Mouse (Mus musculus): ENCODE results near the gene Slc39a10. TPM values are rescaled to one million over a fixed set of nuclear protein-coding genes. Genes with fewer than 3 reads are reported as not detected.

The Slc39a10 gene
- polyA plus RNA-seq, 1 experiment = not detected

DNA sequence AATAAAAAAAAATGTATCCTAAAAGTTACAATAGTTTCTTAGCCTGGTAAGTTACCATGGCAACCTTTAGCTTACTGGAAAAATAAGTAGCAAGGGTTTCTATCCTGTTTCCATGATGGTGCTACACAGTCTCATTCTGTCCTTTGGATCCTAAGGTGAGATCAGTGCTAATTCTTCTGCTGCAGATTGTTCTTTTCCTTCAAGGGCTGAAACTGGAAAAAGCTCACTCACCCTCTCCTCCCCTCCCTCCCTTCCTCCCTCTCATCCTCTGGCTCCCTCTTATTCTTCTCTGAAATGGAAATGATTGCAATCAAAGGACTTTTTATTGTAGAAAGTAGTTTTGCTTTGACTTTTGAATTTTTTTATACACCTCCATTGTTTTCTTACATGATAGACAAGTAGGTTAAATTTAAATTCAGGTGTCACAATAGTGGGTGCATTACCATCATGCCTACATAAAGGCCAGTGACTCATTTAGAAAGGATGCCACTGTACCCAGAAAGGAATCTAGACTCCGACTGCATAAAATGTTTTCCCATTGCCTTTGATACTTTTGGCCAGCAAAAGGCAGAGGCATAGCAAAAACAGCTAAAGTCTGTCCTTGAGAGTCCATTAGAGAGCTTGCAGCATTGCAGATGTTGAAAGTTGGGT lies 20.0 kb upstream of the Slc39a10 start:
- H3K4me3 ChIP-seq (ENCODE audit: insufficient read depth, low read depth, low read length) = no peak overlapping the region
- no peak overlapping the region for H3K27ac ChIP-seq (ENCODE audit: insufficient read depth, low read depth, low read length)
- no peak for TF ChIP-seq CTCF (IDR thresholded peaks at IDR 0.05; ENCODE audit: insufficient read depth, low read depth, low read length)
- 61% methylated on average over 1 of the region's 1 CpGs for WGBS
- no peaks in the 10 kb centered on the region for H3K4me1 ChIP-seq (ENCODE audit: control insufficient read depth, insufficient read depth, low read length)

DNA sequence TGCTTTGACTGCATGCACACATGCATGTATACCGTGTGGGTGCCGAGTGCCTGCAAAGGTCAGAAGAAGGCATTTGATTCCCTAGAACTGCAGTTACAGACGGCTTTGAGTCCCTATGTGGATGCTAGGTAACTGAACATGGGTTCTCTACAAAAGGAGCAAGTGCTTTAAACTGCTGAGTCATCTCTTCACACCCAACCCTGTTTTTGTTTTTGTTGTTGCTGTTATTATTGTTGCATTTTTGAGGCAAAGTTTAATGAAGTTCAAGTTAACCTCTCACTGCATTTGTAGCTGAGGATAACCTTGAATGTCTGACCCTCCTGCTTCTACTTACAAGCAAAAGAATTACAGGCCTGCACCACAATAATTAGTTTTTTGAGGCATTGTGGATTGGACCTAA lies 17.5 kb upstream of the Slc39a10 start:
- H3K27ac ChIP-seq (ENCODE audit: insufficient read depth, low read depth, low read length) = no peak overlapping the region
- 88% methylated on average over 3 of the region's 3 CpGs for WGBS
- no peak overlapping the region for H3K4me3 ChIP-seq (ENCODE audit: insufficient read depth, low read depth, low read length)
- no peaks in the 10 kb centered on the region for H3K4me1 ChIP-seq (ENCODE audit: control insufficient read depth, insufficient read depth, low read length)
- TF ChIP-seq CTCF (IDR thresholded peaks at IDR 0.05; ENCODE audit: insufficient read depth, low read depth, low read length) = no peak
- no peak for TF ChIP-seq POLR2A (IDR thresholded peaks at IDR 0.05; ENCODE audit: insufficient read depth, low read depth, low read length)

GRCm38 (mm10) chr1:46905706-46906105 lies 13.1 kb upstream of the Slc39a10 start:
- H3K4me1 ChIP-seq (ENCODE audit: control insufficient read depth, insufficient read depth, low read length) = no peaks in the 10 kb centered on the region
- no peak for TF ChIP-seq POLR2A (IDR thresholded peaks at IDR 0.05; ENCODE audit: insufficient read depth, low read depth, low read length)
- TF ChIP-seq CTCF (IDR thresholded peaks at IDR 0.05; ENCODE audit: insufficient read depth, low read depth, low read length) = no peak
- 92% methylated on average over 5 of the region's 5 CpGs for WGBS
- no peak overlapping the region for H3K4me3 ChIP-seq (ENCODE audit: insufficient read depth, low read depth, low read length)
- no peak overlapping the region for H3K27ac ChIP-seq (ENCODE audit: insufficient read depth, low read depth, low read length)

DNA sequence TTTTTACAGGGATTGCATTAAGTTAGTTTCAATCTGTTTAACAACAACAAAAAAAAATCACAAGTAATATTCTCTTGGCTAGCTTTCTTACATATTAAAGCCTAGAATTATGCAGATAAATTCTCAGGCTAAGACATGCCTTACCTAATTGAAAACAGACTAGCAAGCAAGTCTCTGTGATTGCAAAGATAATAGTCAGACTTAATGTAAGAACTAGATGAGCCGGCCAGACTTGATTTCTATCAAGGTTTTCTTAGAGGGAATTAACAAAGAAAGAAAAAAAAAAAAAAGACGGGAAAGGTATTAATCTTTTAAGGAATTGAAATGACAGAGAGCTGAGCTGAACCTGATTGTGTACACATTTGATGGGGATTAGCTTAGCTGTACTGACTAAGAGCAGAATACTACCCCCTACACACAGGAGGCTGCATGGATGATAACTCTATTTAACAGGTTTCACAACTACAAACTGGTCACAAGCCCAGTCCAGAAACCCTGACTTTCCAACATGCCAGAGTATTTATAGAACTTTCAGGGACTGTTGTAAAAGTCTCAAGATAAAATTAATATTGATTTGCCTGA lies 9.5 kb upstream of the Slc39a10 start:
- H3K4me3 ChIP-seq (ENCODE audit: insufficient read depth, low read depth, low read length) = no peak overlapping the region
- no peaks in the 10 kb centered on the region for H3K4me1 ChIP-seq (ENCODE audit: control insufficient read depth, insufficient read depth, low read length)
- WGBS = 76% methylated on average over 2 of the region's 2 CpGs
- TF ChIP-seq CTCF (IDR thresholded peaks at IDR 0.05; ENCODE audit: insufficient read depth, low read depth, low read length) = no peak
- no peak overlapping the region for H3K27ac ChIP-seq (ENCODE audit: insufficient read depth, low read depth, low read length)

GRCm38 (mm10) chr1:46894281-46894842 lies 1.7 kb upstream of the Slc39a10 start:
- WGBS = 41% methylated on average over 7 of the region's 7 CpGs
- Histone ChIP-seq H3K4me3 (ENCODE audit: insufficient read depth, low read depth, low read length) (no peak overlapping the region), H3K4me1 (ENCODE audit: control insufficient read depth, insufficient read depth, low read length) (no peaks in the 10 kb centered on the region), H3K27ac (ENCODE audit: insufficient read depth, low read depth, low read length) (no peak overlapping the region)
- no peak for TF ChIP-seq POLR2A (IDR thresholded peaks at IDR 0.05; ENCODE audit: insufficient read depth, low read depth, low read length)
- no peak for TF ChIP-seq CTCF (IDR thresholded peaks at IDR 0.05; ENCODE audit: insufficient read depth, low read depth, low read length)

- no peak overlapping the region for H3K4me3 ChIP-seq (ENCODE audit: insufficient read depth, low read depth, low read length)
- H3K27ac ChIP-seq (ENCODE audit: insufficient read depth, low read depth, low read length) = no peak overlapping the region
- no peak for TF ChIP-seq CTCF (IDR thresholded peaks at IDR 0.05; ENCODE audit: insufficient read depth, low read depth, low read length)
- no peak for TF ChIP-seq POLR2A (IDR thresholded peaks at IDR 0.05; ENCODE audit: insufficient read depth, low read depth, low read length)
- WGBS = 80% methylated on average over 4 of the region's 4 CpGs
- no peaks in the 10 kb centered on the region for H3K4me1 ChIP-seq (ENCODE audit: control insufficient read depth, insufficient read depth, low read length)
Observed at GRCm38 (mm10) chr1:46888726-46889125, 3.9 kb downstream of the Slc39a10 start.

- H3K4me1 ChIP-seq (ENCODE audit: control insufficient read depth, insufficient read depth, low read length) = no peaks in the 10 kb centered on the region
- H3K4me3 ChIP-seq (ENCODE audit: insufficient read depth, low read depth, low read length) = no peak overlapping the region
- 63% methylated on average over 2 of the region's 2 CpGs for WGBS
- H3K27ac ChIP-seq (ENCODE audit: insufficient read depth, low read depth, low read length) = no peak overlapping the region
- TF ChIP-seq POLR2A (IDR thresholded peaks at IDR 0.05; ENCODE audit: insufficient read depth, low read depth, low read length) (no peak), CTCF (IDR thresholded peaks at IDR 0.05; ENCODE audit: insufficient read depth, low read depth, low read length) (no peak)
Observed at GRCm38 (mm10) chr1:46888324-46888723, 4.3 kb downstream of the Slc39a10 start.

GRCm38 (mm10) chr1:46887908-46888307 lies 4.7 kb downstream of the Slc39a10 start:
- H3K4me3 ChIP-seq (ENCODE audit: insufficient read depth, low read depth, low read length) = no peak overlapping the region
- no peaks in the 10 kb centered on the region for H3K4me1 ChIP-seq (ENCODE audit: control insufficient read depth, insufficient read depth, low read length)
- WGBS = 49% methylated on average over 6 of the region's 6 CpGs
- no peak overlapping the region for H3K27ac ChIP-seq (ENCODE audit: insufficient read depth, low read depth, low read length)
- TF ChIP-seq CTCF (IDR thresholded peaks at IDR 0.05; ENCODE audit: insufficient read depth, low read depth, low read length) (no peak), POLR2A (IDR thresholded peaks at IDR 0.05; ENCODE audit: insufficient read depth, low read depth, low read length) (no peak)

DNA sequence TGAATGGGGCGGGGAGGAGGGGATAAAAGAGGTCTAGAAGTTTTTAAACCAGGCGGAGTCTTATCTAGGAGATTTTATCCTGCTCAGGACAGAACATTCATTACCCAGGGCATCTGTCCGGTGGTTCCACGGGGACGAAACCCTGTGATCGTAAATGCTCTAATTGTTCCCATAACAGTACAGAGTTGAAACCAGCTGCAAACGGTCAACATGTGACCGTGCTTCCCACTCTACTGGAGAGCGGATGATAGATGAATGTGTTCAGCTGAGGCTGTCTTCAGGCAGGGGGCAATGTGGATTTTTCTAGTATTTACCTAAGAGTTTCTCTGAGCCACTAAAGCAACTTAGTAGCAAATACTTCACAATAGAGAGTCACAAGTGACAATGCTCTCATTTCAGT lies 6.6 kb downstream of the Slc39a10 start:
- TF ChIP-seq POLR2A (IDR thresholded peaks at IDR 0.05; ENCODE audit: insufficient read depth, low read depth, low read length) (no peak), CTCF (IDR thresholded peaks at IDR 0.05; ENCODE audit: insufficient read depth, low read depth, low read length) (no peak)
- Histone ChIP-seq H3K27ac (ENCODE audit: insufficient read depth, low read depth, low read length) (no peak overlapping the region), H3K4me3 (ENCODE audit: insufficient read depth, low read depth, low read length) (no peak overlapping the region), H3K4me1 (ENCODE audit: control insufficient read depth, insufficient read depth, low read length) (no peaks in the 10 kb centered on the region)
- WGBS = 71% methylated on average over 9 of the region's 9 CpGs

Data from olfactory bulb, adult 2 months (tissue).